Comparison of ENCODE assay signal across 28 mouse cellular contexts in the genomic region with DNA sequence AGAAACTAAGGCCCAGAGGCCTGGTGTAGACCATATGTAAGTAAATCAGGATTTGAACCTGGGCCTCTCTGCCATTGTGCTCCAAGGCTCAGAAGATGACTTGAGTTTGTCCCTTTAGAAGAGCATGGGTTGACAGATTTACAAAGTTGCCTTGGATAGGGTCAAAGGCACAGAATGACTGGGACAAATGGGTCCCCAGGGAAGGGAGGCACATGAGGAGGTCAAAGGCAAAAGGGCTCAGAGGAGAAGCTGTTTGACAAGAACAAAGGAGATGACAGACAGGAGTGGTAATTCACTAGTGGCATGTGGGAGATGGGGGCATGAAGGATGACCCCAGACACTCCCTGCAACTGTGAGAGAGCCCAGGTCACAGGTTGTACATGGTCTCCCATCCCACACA.
DNase-seq lines count a peak whose midpoint lies in the region; ATAC-seq lines count a peak whose summit lies in the region.
"Had no signal": no experiment of that assay in that cellular context is flagged by ENCODE, and none has a peak within 500 bp of the region (broad histone marks: within the 10 kb centered on the region; RNA-seq: fewer than 3 reads in every experiment).

No protein-coding gene starts in this region.

- no peak for ATAC-seq in neural tube, embryonic 15.5 days (ENCODE audit: low FRiP score)
- ATAC-seq: forebrain, embryonic 13.5 days; forebrain, embryonic 16.5 days; intestine, postnatal 0 days; Patski had no signal

- no peak for DNase-seq in heart, embryonic 10.5 days (ENCODE audit: low spot score)
- no peak for DNase-seq in heart, adult 9 months (ENCODE audit: low spot score in 2 of 2)
- DNase-seq in neural tube, embryonic 10.5 days (ENCODE audit: extremely low spot score, low spot score), result peak; percentile 37
- no peak for DNase-seq in embryonic facial prominence, embryonic 10.5 days (ENCODE audit: low spot score)
- DNase-seq in cerebellum, postnatal 36 days, result no peak
- no peak for DNase-seq in ovary, adult 18-20 months (ENCODE audit: low spot score)
- DNase-seq: adrenal gland, postnatal 10 days; adrenal gland, postnatal 36 days; B cell, adult 2 months; cerebellum, adult 18-20 months; cerebellum, adult 9-10 months; cerebellum, postnatal 14 days; gastrocnemius, postnatal 10 days; gastrocnemius, postnatal 36 days; heart, adult 2 months; heart, postnatal 10 days; heart, postnatal 36 days had no signal

- H3K4me3 ChIP-seq in heart, embryonic 10.5 days, result no peak overlapping the region
- H3K4me3 ChIP-seq in neural tube, embryonic 15.5 days (replicated peaks), result no peak overlapping the region
- no peak overlapping the region for H3K4me3 ChIP-seq in embryonic facial prominence, embryonic 10.5 days
- H3K4me3 ChIP-seq: forebrain, embryonic 10.5 days; forebrain, embryonic 13.5 days; heart, adult 2 months; heart, embryonic 12.5 days; heart, embryonic 15.5 days; hindbrain, embryonic 12.5 days; hindbrain, embryonic 15.5 days had no signal

- peaks cover 22% of the 10 kb centered on the region; the same call in 1 of the 2 replicates for H3K27me3 ChIP-seq in heart, embryonic 10.5 days (ENCODE audit: insufficient read depth, poor library complexity, severe bottlenecking)
- no peaks in the 10 kb centered on the region for H3K27me3 ChIP-seq in neural tube, embryonic 15.5 days (replicated peaks)
- no peaks in the 10 kb centered on the region for H3K27me3 ChIP-seq in embryonic facial prominence, embryonic 10.5 days (replicated peaks; ENCODE audit: low read depth, poor library complexity, severe bottlenecking)
- H3K27me3 ChIP-seq: forebrain, embryonic 13.5 days; hindbrain, embryonic 12.5 days; hindbrain, embryonic 15.5 days; Patski had no signal

- H3K36me3 ChIP-seq in heart, embryonic 10.5 days, result no peaks in the 10 kb centered on the region
- H3K36me3 ChIP-seq in neural tube, embryonic 15.5 days, result no peaks in the 10 kb centered on the region
- H3K36me3 ChIP-seq in embryonic facial prominence, embryonic 10.5 days (replicated peaks), result peaks cover 3% of the 10 kb centered on the region; the same call in 1 of the 2 replicates
- H3K36me3 ChIP-seq: forebrain, embryonic 10.5 days; G1E; heart, embryonic 12.5 days; heart, embryonic 15.5 days; hindbrain, embryonic 12.5 days; hindbrain, embryonic 15.5 days had no signal

- 0 out of 2 replicates have a peak overlapping the region, but pooled peaks have one; percentile 22 for H3K27ac ChIP-seq in heart, embryonic 10.5 days
- H3K27ac ChIP-seq in neural tube, embryonic 15.5 days (replicated peaks), result no peak overlapping the region
- 0 out of 2 replicates have a peak overlapping the region, but pooled peaks have one; percentile 1 for H3K27ac ChIP-seq in embryonic facial prominence, embryonic 10.5 days (replicated peaks)
- H3K27ac ChIP-seq: forebrain, embryonic 10.5 days; forebrain, embryonic 13.5 days; heart, adult 2 months; heart, embryonic 15.5 days; hindbrain, embryonic 12.5 days; hindbrain, embryonic 15.5 days had no signal

- peaks cover 3% of the 10 kb centered on the region; the same call in 1 of the 2 replicates for H3K4me1 ChIP-seq in heart, embryonic 10.5 days
- H3K4me1 ChIP-seq in neural tube, embryonic 15.5 days, result no peaks in the 10 kb centered on the region
- H3K4me1 ChIP-seq in embryonic facial prominence, embryonic 10.5 days, result peaks cover 28% of the 10 kb centered on the region
- H3K4me1 ChIP-seq: forebrain, embryonic 10.5 days; forebrain, embryonic 13.5 days; heart, embryonic 15.5 days; hindbrain, embryonic 12.5 days; hindbrain, embryonic 15.5 days had no signal

- H3K9ac ChIP-seq in neural tube, embryonic 15.5 days (replicated peaks), result no peak overlapping the region
- H3K9ac ChIP-seq: forebrain, embryonic 13.5 days; heart, embryonic 12.5 days; heart, embryonic 15.5 days; hindbrain, embryonic 12.5 days; hindbrain, embryonic 15.5 days had no signal

- H3K4me2 ChIP-seq in neural tube, embryonic 15.5 days, result no peak overlapping the region
- H3K4me2 ChIP-seq: forebrain, embryonic 13.5 days; heart, embryonic 12.5 days; heart, embryonic 15.5 days; hindbrain, embryonic 12.5 days; hindbrain, embryonic 15.5 days had no signal

- H3K9me3 ChIP-seq in heart, embryonic 10.5 days, result no peaks in the 10 kb centered on the region
- no peaks in the 10 kb centered on the region for H3K9me3 ChIP-seq in neural tube, embryonic 15.5 days (replicated peaks)
- H3K9me3 ChIP-seq in embryonic facial prominence, embryonic 10.5 days, result no peaks in the 10 kb centered on the region
- H3K9me3 ChIP-seq: forebrain, embryonic 10.5 days; forebrain, embryonic 13.5 days; G1E; heart, embryonic 12.5 days; heart, embryonic 15.5 days; hindbrain, embryonic 12.5 days; hindbrain, embryonic 15.5 days had no signal
